Mouse (Mus musculus) MEL-GATA-1-ER (cell line): ENCODE data around the gene 1700003E16Rik.
A peak's percentile ranks its signal among the peaks of the same experiment; 100 is the strongest.

Experiments
- DNase-seq: peaks from one replicate; pipeline ENCODE4 v3.0.0-alpha.2; 2012; ENCODE audit warnings: low read depth; ENCODE audit errors: extremely low read depth

1700003E16Rik gene

DNA sequence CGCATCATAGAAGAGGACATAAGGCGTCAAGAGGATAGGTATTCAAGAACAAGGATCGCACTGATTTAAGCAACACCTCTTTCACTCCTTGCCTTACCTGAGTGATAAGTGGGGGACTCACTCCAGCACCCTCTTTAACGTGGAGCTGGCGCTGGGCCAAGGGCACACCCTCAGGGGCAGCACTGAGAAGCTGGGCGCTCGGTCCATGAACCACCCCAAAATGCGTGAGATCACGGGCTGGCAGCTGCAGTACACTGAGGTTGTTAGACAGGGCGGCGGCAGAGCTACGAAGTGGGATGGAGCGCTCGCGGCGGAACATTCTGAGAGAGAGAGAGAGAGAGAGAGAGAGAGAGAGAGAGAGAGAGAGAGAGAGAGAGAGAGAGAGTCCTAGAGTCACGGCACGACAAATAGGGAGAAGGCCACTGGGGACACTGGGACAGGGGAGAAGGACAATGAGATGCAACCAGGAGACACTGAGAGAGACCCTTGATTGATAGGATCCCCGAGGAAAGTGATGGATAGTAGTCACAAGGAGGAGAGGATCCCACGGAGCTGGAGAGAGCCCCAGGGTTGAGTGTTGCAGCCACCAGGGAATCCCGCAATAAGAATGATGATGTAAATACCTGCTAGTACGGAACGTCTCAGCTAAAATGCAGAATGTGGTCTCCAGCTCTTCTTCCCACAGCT, 509 bp upstream of the 1700003E16Rik start:
- no peak for DNase-seq

DNA sequence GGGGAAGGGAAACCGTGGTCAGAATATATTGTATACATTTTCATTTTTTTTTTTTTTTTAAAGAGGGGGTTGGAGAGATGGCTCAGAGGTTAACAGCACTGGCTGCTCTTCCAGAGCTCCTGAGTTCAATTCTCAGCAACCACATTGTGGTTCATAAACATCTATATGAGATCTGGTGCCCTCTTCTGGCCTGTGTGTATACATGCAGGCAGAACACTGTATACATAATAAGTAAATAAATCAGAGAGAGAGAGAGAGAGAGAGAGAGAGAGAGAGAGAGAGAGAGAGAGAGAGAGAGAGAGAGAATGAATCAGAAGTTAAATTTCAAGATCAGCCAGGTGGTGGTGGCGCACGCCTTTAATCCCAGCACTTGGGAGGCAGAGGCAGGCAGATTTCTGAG, 3.3 kb downstream of the 1700003E16Rik start:
- peak; percentile 55 for DNase-seq

DNA sequence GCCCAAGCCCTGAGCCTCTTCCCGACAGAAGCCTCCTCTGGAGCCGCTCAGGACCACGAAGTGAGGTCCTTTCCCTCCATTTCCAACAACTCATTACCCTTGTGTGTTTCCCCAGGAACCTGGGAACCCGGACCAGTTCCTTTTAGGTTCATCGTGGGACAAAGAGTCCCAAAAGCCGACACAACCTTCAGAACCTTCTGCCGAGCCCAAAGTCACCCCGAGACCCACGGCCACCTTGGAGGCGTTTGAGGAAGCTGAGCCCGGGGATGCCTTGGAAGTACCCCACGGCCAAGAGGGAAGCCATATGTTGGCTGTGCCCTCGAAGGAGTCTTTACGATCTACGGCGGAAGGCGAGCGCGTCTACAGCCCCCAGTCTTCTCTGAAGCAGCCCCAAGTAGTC, 5.2 kb downstream of the 1700003E16Rik start:
- DNase-seq: no peak

DNA sequence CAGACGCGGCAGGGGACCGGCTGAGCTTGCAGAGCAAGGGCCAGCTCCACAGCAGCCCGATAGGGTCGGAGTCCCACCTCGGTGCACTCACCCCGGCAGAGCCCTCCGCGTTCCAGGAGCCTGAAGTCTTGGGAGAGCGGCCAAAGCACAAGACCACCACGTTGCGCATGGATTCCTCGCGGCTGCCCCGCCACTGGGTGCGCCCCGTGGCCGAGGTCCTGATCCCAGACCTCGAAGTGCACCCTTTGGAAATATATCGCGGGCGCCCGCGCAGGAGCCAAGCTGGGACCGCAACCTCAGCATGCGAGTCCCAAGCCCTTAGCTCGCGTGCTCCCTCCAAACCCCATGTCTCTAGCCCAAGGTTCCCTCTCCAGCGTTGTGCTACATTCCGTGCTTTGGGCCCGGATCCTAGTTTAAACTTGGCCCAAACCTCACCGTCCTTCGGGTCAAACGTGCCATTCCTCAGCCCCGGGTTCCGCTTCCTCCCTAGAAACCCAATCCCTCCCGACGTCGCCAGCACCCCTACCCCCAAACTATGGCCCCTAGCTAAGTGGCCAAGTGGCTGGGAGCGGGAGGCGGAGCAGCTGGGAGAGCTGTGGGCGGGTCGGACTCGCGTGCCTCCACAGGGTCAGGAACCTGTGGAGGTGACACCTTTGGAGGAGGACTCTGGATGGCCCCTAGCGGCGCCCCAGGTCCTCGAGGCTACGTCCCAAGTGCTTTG, 5.9 kb downstream of the 1700003E16Rik start:
- no peak for DNase-seq

DNA sequence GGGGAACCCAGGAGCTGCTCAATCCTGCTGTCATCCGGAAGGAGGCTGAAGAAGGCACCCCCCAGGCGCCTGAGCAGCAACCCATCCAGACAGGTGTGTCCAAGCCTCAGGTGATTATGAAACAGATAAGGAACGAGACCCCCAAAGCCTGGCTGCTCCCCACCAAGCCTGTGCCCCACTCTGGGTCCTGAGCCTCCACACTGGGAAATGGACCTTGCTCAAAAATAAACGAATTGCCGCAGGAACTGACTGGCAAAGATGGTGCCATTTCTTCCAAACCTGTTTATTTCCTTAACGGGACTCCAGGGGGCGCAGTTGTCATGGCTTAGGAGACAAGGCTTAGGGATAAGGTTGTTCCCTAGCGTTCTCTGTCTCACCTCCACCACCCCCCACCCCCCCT, 6.5 kb downstream of the 1700003E16Rik start:
- peak; percentile 44 for DNase-seq

DNA sequence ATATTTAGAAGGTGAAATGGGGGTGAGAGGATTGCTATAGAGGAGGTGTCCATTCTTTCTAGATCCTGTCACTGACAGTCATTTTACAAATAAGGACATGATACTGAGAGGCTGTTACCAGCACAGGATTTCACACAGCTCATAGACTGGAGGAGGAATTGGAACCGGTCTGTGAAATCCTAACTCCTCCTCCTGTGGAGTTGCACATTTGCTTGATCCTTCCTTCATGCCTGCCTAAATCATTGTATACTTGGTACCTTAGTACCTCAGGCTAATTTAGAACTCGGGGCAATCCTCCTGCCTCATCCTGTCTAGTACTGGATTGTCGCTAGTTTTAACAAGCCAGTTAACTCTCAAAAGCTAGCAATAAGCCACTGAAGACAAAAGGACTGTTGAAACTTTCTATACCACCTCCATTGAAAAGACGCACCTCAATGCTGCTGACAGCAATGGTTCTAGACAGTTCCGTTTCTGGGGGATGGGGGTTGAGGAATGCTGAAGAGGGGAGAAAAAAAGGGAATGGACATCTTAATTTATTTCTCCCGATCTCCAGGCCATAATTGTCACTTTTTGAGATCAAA, 8.9 kb downstream of the 1700003E16Rik start:
- no peak for DNase-seq

DNA sequence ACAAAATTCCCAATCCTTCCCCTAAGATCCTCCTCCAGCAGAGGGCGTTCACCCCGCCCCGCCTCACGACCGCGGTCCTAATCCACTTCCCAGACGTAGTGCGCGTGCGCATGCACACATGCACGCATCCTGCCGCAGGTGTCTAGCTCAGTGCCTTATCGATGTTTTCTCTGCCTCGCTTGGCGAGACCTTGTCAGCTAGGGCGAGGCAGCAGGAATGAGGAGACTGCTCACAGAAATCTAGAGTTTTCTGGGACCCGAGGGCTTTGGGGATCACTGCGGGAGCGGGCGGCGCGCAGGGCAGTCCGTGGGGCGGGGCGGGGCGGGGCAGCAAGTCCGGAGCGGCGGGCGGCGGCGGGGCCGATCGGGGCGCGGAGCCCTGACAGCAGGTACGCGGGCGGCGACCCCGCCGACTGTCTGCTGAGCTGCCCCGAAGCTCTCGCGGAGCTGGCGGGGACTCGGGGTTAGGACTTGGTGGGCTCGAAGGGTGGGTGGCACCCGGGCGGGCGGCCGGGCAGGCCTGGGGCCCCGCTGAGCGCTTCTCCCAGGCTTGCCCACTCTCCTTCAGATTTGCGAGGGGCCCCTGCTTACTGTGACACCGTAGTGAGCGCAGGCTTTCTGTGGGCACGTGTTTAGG, 9.5 kb downstream of the 1700003E16Rik start, which contains the start of gene Dctn1:
TSS of gene Dctn1 (plus strand) at position 314 of the 636 bp plus-strand sequence.
- peak; percentile 81 for DNase-seq

DNA sequence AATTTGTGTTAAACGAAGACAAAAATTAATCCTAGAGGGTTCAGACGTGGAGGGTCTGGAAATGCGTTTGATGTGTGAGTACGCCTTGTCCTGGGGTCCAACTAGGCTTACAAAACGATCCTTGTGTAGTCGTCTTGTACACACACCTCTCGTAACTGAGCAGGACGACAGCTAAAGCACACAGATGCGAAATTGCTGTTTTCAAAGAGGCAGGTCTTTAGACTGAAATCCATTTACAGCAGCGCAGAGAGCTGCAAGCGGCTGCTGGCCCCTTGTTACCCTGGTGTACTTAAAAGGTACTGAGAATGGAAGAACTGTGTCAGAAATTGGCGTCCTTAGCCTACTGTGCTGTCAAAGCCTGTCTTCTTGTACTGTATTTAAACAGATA, 10.0 kb downstream of the 1700003E16Rik start:
- DNase-seq: peak; percentile 37

DNA sequence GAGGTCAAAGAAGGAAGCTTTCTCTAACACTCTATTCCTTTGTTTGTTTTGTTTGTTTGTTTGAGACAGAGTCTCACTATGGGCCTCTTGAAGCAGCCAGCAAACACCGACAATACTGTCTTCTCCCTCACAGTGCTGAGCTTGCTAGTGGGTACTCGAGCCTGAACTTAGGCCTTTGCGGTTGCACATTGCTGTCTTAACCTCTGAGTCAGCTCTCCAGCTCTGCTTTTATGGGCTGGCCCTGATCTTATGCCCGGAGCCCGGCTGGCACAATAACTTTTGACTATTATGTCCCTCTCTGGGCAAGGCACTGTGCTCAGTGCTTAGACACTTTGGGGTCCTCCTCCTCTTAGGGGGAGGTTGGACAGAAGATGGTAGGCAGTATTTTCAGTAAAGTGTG, 13.7 kb downstream of the 1700003E16Rik start:
- no peak for DNase-seq

DNA sequence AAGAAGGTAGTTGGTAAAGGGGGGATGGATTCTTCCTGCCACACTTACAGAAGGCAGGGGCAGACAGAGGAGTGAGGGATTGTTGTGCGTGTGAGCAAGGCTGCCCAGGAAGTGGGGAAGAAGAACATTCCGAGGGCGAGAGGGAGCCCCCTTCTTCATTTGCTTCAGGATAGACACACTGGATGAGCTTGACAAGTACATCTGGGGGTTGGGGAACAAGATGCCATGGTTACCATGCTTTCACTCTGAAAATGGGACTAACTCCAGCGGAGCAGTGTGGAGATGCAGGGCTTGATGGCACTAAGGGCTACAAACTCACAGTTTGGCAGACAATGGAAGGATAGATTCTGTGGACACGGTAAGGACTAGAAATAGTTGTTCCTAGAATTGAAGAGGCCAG, 14.9 kb downstream of the 1700003E16Rik start:
- DNase-seq: no peak

DNA sequence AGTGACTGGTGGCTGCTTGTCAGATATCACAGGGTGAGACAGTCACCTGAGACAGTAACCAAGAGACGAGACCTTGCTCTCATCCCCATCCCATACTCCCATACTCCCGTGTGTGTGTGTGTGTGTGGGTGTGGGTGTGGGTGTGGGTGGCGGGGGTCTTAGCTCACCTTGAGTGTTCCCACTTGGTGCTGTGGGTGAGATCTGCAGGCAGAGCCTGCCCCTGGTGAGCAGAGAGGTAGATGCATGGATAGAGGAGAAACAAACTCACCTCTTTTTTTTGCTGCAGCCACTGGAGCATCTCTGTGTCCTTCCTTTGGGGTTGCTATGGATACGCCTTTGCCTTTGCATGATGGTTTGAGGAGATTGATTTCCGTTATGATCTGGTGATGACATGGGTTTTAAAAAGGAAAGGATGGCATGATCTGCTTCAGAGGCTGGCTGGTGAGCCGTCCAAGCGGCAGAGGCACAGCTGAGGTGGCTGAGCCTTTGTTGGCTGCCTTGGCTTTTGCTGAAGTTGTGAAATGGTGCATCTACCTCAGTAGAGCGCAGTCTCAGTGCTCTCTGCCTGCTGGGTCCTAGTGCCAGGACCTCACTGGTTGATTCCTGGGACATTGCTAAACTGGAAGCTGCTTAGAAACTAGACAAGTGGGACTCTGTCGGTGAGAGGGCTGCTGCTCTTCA, 16.2 kb downstream of the 1700003E16Rik start:
- no peak for DNase-seq

DNA sequence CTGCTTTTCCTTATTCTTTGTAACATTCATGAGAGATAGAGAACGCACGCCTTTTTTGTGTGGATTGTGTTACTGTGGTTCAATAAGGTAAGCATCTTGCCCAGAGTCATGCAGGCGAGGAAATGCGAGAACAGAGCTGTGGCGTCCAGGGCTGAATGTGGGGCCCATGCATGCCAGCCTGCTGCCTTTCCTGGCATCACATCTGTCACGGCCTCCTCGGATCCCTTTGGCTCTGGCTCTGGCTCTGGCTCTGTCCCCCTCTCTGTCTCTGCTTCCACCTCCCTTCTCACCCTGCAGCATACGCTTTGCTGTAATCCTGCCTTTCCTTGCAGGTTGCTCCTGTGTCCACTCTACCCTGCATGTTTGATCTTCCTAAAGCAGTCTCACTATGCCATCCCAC, 19.8 kb downstream of the 1700003E16Rik start:
- no peak for DNase-seq

DNA sequence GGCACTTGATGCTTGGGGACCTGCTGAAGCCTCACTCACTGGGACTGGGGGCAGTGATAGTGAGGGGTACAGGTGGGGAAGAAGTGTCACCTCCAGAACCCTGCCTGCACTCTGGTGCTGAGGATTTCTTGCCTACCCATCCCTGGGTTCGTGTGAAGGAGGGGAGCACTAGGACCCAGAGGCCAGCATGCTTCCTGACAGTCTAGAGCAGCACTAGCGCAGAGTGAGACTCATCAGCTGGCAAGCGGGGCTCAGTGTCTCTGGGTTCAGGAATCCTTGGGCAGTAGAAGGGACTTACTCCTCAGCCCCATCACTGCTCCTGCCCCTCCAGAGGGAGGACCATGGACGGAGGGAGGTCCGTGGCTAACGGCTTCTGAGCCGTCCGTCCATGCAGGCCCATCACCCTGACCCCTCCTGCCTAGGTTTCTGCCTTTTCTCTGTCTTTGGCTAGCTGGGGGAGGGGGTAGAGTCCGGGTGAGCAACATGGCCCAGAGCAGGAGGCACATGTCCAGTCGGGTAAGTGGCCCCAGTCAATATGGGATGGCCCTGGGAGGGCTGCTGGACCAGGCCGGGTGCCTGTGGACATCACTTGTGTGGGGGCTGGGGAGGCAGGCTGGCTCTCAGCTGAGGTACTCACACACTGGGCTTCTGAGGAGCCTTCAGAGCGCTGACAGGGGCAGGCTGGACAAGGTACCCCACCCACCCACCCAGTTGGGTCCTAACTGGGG, 23.4 kb downstream of the 1700003E16Rik start:
- no peak for DNase-seq

DNA sequence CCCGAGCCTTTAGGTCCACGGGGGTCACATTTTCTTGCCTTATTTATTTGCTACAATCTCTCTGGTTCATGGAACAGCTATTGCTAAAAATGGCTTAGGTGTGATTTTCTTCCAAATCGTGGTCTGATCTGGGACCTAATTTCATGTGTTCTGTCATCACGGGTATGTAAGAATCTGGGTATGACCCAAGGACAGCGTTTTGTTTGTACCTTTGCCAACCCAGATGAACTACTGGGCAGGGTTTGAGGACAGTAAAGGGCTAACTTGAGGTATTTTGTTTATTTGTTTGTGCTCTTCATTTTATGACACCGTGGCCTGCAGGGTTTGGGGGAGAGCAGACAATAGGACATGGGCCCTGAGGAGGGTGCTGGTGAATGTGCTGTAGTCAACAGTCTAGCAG, 24.4 kb downstream of the 1700003E16Rik start:
- no peak for DNase-seq

DNA sequence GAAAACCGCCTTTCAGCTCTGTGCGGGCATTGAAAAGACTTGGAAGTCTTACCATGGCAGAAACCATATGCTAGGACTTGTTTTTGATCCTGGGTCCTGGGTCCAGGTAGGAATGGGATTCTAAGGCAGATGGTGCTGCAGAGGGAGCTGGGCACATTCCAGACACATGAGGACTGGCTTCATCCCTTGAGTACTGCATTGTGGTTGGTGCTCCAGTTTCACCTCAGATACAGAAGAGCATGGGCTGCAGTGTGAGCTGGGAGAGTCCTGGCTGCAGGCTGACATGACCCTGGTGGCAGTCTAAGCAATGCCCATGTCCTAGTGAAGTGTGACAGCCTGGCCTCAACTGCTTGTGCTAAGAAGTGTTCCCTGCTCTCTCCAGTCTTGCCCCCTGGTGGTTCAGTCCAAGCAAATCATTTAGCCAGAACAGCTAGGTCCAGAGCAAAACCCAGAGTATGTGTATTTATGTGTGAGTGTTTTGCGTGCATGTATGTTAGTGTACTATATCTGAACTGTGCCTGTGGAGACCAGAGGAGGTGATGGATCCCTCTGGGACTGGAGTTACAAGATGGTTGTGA, 28.7 kb downstream of the 1700003E16Rik start:
- no peak for DNase-seq

DNA sequence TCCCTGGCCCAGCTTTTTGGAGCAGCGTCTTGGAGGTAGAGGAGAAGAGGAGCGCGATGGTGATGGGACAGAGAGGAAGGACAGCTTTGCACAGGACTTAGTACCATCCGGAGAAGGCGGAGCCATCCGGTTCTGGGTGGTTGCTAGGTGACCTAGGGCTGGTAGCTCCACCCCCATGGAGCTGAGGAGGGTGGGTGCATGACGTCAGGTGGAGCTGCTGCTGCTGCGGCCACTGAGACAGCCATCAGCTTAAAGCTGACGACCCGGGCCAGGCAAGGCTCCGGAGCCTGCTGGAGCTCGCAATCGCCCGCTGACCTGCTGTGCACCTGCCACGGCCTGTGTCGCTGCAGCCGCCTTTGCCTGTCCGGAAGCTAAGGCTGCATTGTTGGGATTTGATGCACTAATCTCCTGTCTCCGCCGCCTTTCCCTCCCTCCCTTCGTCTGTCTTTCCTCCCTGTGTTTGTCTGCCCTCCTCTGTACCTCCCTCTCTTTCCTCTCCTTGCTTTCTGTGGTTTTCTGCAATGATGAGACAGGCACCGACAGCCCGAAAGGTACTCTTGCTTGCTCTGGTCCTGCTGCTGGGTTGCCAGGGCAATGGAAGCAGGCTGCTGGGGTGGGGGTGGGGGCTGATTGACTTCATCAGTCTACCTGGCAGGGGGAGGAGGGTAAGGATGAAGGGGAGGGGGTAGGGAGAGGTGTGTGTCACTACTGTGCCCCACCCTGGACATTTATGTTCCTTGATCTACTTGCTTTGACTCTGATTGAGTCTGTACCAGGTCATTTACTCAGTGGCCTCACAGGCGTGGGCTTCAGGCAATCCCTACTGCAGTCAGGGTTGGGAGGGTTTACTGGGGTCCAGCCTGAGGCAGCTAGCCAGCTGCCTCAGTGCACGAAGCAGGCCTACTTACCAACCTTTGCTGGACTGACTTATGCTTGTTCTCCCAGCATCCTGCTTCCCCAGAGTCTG, 30.0 kb downstream of the 1700003E16Rik start:
- no peak for DNase-seq

DNA sequence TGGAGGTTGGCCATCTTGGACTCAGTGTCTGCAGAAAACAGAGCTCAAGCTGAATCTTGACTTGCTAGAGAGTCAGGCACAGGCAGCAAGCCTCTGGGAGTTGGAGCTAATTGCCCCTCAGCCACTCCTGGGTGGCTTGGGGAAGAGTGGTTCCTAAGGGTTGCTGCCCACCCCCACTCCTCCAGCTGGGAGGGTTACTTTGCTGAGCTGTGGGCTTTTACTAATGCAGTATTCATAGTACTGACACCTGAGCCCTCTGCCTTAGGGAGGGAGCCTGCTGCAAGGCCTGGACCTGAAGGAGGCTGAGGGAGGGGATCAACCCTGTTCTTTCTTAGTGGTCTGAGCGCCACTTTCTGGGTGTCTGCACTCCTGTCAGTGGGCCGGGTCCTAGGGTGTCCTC, 30.7 kb downstream of the 1700003E16Rik start:
- no peak for DNase-seq

DNA sequence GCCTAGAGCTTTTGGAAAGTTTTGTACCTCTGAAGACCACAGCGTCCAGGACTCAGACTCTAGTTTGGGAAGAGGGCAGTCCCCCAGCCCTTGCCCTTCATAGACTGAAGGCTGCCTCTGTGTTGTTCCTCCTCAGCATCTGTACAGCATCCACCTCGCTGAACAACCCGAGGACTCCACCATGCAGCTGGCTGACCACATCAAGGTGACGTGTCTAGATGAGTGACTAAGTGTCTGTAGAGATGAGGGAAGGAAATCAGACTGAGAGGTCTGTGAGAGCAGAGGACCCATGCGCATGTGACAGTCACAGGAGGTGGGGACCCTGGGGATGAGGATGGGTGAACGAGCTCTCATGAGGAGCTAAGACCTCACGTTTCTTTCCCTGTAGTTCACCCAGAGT, 37.4 kb downstream of the 1700003E16Rik start:
- DNase-seq: no peak

DNA sequence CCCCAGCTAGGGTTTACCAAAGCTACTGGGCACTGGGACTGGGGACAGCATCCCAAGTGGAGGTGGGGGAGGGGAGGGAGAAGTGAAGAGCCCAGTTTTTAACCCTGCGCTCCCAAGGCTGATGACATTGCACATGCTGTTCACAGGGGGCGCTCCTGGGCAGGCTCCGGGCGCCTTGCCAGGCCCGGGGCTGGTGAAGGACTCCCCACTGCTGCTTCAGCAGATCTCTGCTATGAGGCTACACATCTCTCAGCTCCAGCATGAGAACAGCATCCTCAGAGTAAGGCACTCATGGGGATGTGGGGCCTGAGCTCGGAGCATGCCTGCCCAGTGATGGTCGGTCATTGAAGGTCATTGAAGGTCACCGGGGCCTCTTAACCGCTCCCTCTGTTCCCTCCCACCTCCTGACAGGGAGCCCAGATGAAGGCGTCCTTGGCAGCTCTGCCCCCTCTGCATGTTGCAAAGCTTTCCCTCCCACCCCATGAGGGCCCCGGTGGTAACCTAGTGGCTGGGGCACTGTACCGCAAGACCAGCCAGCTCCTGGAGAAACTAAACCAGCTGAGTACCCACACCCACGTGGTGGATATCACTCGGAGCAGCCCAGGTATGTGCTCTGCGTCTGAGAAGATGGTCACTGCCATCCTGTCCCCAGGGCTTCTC, 41.3 kb downstream of the 1700003E16Rik start:
- DNase-seq: no peak
